Mouse (Mus musculus) urinary bladder, postnatal 10 days (tissue): ENCODE data around the gene Prpf6.

Experiments
- DNase-seq: peaks from one replicate; pipeline ENCODE4 v3.0.0; 2022; ENCODE audit warnings: low spot score

Gene Prpf6

DNA sequence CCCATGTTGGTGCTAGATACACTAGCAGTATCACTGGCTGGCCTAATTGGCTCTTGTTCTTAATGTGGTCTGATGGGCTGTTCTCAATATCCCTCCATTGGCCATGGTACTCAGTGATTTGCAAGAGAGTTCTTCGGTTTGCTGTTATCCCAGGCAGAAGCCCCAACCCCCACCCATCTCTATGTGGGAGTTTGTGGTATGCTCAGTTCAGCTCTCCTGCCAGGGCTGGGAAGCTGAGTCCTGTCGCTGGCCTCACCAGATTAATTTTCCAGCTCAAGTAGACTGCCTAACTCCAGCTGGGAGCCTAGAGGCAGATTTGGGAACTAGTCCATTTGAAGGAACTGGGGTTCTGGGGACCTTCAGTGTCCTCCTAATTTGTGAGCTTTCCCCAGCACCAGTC lies 65.8 kb downstream of the Prpf6 start:
- no peak for DNase-seq

DNA sequence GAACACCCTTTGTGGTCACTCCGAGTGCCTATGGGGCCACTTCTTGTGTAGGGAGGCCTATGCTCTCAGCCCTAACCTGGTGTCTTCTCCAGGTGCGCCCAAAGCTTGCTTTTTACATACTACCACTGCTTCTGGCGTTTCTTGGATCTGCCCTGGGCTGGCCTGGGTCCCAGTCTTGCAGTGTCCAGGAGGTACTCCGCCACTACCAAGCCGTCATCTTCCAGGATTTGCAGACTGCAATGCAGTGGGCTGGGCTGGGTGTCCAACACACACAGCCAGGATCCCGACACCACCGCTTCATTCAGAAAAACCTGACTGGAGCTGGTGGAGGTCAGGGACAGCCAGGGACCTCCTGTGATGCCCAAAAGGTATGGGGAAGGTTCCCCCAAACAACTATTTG lies 66.9 kb downstream of the Prpf6 start:
- no peak for DNase-seq

DNA sequence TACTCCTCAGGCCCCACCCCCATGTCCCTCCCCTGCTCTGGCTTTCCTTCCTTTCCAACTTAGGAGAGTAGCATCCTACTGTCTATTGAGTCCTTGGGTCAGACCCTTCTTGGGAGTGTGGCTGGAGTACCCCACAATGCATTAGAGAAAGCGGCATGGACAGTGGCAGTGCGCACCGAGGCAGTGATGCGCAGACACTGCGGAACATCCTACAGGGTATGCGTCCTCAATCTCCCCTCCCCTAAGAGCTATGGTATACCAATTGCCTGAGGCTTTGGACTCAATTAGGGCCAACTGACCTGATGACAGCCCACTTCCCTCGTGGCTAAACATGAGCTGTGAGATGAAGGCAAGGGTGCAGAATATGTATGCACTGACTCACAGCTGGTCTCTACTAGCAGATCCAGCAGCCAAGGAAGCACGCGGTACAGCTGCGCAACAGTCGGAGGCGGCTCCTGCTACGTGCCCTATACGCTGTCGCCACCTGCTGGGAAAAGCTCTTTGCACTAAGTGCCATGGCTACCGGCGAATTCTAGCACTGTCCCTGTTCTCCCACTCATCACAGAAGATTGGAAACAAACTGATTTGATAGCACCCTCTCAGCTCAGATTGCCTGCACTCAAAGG lies 67.4 kb downstream of the Prpf6 start:
- DNase-seq, result no peak

GRCm38 (mm10) chr2:181659609-181660055 lies 68.0 kb downstream of the Prpf6 start:
- no peak for DNase-seq

DNA sequence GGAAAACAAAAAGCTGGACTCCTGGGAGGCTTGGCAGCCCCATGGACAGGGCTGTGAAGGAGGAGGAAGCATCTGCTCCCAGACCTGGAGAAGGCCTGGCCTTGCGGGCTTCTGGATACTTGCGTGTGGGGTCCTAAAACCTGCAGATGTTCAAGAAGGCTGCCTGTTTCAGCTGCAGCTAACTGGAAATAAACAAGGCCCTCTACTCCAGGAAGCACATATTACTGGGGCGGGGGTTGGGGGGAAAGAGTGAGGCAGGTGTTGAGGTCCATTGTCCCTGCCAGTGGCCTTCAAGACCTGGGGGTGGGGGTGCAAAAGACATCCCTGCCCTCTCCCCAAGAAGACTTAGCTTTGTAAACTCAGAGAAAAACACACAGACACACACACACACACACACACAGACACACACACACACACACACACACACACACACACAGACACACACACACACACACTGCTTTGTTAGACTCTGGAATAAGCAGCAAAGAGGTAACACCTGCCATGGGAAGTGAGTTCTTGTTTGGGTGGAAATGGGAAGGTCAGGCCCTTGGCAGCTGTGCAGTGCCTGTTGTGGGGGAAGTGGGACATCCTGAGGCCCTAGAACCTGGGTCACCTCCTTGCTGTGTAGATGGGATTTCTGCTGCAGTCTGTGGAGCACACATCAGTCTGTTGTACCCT lies 71.1 kb downstream of the Prpf6 start:
- no peak for DNase-seq

GRCm38 (mm10) chr2:181663298-181663630 lies 71.6 kb downstream of the Prpf6 start:
- DNase-seq, result no peak

DNA sequence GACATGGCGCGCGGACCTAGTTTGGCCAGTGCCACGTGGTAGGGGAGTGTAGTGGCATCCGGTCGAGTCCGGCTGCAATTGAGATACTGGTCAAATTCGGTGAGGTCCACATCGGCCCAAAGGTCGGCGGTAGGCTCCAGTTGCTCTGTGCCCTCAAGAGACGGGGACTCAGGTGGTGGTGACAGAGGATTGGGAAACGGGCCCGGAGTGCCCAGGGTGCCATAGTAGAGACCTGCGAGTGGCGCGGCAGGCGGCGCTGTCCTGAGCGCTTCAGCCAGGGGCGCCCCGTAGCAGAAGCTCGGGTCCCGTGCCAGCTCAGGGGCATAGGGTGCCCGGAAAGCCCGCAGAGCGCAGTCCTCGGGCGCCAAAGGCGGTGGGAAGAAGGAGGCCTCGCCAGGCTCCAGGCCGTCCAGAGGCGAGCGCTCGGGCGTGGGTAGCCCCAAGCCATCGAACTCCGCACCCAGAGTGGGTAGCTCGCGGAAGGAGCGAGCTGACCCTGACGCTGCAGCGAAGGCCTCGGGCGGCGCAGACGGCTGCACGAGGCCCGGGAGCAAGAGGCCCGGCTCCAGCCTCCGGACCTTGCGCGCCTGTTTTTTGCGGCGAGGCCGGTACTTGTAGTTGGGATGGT lies 78.7 kb downstream of the Prpf6 start:
- DNase-seq, result no peak

DNA sequence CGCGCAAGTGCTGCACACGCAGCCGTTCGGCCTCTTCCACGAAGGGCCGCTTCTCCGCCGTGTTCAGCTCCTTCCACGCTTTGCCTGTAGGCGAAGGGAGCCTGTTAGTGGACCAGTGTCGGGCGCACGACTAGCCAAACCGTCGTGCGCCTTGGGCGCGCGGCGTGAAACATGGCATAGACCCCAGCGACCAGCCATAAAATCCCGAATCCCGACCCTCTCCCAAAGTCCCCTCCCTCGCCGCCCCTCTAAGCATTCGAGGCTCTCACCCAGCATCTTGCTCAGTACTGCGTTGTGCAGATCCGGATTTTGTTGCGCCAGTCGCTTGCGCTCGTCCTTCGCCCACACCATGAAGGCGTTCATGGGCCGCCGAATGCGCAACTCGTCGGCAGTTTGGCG lies 79.2 kb downstream of the Prpf6 start:
- DNase-seq, result no peak

DNA sequence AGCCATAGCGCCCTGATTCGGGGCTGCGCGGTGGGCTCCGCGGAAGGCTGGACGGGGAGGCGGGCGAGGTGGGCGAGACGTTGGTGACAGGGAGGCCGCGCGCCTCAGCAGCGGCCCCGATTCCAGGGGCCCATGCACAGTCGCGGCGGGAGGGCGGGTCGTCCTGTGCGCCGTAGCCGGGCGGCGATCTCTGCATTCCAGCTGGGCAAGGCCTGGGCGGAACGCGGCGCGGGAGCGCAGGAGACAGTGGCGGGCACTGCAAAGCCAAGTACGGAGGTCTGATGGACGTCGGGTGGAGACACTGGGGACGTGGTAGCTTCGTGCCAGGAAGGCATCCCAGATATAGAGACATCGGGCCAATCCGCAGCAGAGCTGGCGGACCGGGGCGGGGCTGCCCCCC lies 79.7 kb downstream of the Prpf6 start, which contains the start of gene Sox18:
Sox18 (minus strand) TSS at position 315 of the 400 bp plus-strand sequence.
- no peak for DNase-seq

- DNase-seq, result no peak
Measured at GRCm38 (mm10) chr2:181671984-181672383, 80.3 kb downstream of the Prpf6 start.

- DNase-seq, result no peak
Measured at GRCm38 (mm10) chr2:181673501-181673900, 81.8 kb downstream of the Prpf6 start.

DNA sequence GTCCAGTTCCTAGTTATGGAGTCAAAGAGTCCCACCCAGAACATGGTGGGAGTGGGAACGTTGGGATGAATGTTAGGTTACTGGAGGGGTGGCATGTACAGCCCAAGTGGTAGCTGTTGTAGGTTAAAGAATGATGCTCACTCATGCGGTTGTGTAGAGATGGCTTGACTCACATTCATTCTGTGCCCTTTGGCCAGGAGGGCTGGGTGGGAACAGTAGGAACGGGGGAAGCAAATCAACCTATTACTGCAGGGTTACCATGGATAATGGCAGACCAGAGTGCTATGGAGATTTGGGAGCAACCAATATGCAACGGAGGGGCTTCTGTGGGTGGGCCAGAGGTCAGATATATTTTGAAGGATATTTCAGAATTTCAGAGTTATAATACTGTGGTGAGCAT lies 83.3 kb downstream of the Prpf6 start:
- DNase-seq, result no peak

DNA sequence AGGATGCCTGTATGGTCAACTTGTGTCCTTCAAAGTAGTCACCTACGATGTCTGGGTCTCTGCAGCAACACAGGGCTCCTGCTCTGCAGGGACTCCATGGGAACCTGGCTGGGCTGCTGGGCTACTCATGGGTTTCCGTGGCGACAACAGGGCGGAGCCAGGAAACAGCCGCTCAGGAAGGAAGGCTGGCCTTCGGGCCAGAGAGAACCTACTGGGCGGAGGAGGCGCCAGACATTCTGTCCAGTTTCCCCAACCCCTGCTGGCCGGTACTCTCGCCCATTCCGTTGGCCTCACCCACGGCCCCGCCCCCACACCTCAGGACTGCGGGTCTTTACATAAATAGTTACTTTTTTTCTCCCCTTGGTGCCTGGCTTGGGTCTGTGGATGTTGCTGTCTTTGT lies 83.8 kb downstream of the Prpf6 start:
- DNase-seq, result no peak

GRCm38 (mm10) chr2:181676424-181676823 lies 84.8 kb downstream of the Prpf6 start:
- DNase-seq, result no peak

DNA sequence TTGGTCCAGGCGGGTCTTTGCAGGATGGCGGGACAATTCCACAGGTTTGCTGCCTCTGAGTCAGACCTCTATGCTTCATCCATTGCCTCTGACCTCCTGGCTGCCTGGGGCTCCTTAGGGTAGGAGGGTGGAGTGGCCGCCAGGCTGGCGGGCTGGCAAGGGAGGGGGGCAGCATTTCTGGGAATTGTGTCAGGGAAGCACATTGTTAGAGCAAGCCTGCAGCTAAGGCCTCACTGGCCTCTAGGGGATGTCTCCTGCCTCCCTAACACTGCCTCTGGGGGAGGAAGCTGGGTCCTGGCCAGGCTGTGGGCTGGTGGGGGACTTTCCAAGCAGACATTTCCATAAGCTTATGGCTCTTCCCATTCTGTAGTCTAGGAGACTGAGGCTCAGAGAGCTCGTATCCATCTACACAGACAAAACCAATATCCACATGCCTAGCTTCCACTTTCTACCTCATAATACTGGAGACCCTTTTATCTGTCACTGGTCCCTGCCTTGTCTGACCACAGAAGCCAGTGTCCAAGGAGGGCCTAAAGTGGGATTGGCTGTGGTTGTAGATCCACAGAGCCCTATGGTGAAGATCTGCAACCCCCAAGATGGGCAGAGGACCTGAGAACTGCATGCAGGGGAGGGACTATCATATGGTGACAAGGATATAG lies 85.6 kb downstream of the Prpf6 start:
- DNase-seq, result no peak

DNA sequence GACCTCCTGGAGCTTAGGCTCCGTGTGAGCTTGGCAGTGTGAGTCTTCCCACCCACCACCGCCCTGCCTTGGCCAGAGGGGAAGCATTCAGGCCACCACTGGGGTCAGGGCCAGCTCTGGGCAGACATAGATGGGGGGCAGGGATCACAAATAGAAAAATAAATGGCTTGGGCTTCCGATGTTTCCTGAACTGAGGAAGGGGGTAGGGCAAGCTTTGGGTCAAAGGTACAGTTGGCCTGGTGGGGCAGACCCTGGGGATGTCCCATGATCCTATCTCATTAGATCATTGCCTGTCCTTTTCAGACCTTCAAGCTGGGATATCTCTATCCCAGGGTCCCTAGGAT lies 86.1 kb downstream of the Prpf6 start:
- no peak for DNase-seq

GRCm38 (mm10) chr2:181678780-181679179 lies 87.1 kb downstream of the Prpf6 start:
- DNase-seq, result no peak

DNA sequence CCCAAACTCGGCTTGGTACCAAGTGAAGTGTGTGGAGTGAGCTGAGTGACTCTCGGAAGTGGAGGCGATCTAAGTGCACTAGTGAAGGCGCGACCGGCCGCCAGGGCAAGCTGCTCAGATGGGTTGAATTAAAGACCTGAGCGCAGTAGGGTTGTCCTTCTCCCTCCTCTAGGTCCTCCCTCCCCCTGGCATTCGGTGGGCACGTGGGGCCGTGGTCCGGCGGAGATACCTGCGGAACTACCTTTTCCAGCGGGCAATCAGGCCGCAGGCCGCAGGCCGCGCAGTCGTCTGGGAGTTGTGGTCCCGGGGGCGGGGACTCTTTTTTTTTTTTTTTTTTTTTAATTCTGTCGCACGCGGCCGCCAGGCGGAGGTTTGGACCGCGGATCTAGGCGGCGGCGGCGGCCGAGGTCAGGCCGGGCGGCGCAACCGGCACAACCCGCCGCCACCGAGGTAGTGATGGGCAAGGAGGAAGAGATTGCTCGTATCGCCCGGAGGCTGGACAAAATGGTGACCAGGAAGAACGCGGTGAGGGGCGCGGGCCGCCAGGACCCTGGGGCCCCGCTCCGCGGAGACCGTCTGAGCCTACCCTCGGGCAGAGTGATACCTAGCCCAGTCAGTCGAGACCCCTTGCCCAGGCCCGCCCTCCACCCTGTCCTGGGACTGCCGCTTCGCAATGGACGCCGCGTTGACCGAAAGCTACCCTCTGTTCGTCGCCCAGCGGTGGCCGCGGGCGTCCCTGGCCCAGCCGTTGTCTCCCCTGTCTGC lies 88.5 kb downstream of the Prpf6 start, which contains the start of gene Tcea2:
Tcea2 (plus strand) TSS at position 360 of the 765 bp plus-strand sequence.
- DNase-seq, result no peak

- no peak for DNase-seq
Measured at GRCm38 (mm10) chr2:181680716-181681117, 89.0 kb downstream of the Prpf6 start.

GRCm38 (mm10) chr2:181681978-181682377 lies 90.3 kb downstream of the Prpf6 start:
- no peak for DNase-seq

DNA sequence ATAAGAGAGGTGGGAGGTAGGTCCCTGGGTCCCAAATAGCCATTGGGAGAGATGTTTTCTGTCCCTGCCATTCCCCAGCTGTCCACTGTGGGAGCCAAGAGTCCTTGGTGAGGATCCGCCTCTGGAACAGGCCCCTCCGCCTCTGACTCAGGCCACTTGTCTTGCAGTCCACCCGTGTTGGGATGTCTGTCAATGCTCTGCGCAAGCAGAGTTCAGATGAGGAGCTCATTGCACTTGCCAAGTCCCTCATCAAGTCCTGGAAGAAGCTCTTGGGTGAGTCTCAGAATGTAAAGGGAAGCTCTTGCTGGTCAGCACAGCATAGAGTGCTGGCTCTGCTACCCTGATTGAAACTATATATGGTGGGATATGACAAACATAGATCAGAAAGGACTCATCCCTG lies 91.7 kb downstream of the Prpf6 start:
- DNase-seq, result no peak

- no peak for DNase-seq
Measured at GRCm38 (mm10) chr2:181684713-181685112, 93.0 kb downstream of the Prpf6 start.
